Mouse (Mus musculus) embryonic facial prominence, embryonic 11.5 days (tissue): ENCODE measurements around the gene Pla2g6. TPM values are rescaled to one million over a fixed set of nuclear protein-coding genes. Genes with fewer than 3 reads are reported as not detected.

Experiments
- ATAC-seq: fragments of 200-750 bp; cut with Nextera tagmentation; replicated peaks from 2 replicates; pipeline ENCODE4 v1.8.0; 2017; ENCODE audit warnings: low read depth; ENCODE audit not compliant: insufficient number of reproducible peaks, low FRiP score, low TSS enrichment
- DNase-seq: peaks from one replicate; pipeline ENCODE4 v3.0.0-alpha.2; 2015; ENCODE audit warnings: low spot score
- H3K27ac ChIP-seq: fragments of 300-500 bp; sonication (generic); replicated peaks from 2 replicates; pipeline ENCODE4 v1.5.1; 2014; ENCODE audit warnings: mild to moderate bottlenecking, low read depth, low read length, control low read depth
- H3K27me3 ChIP-seq: fragments of 300-500 bp; sonication (generic); 2 replicates; pipeline ENCODE4 v1.6.1; 2014; ENCODE audit warnings: mild to moderate bottlenecking, low read length, moderate library complexity, mixed read lengths; ENCODE audit not compliant: control insufficient read depth, insufficient read depth
- H3K36me3 ChIP-seq: fragments of 300-500 bp; sonication (generic); replicated peaks from 2 replicates; pipeline ENCODE4 v1.6.1; 2014; ENCODE audit warnings: low read depth, mild to moderate bottlenecking, low read length, moderate library complexity, mixed read lengths; ENCODE audit not compliant: control insufficient read depth, insufficient read depth
- H3K4me1 ChIP-seq: fragments of 300-500 bp; sonication (generic); 2 replicates; pipeline ENCODE4 v1.6.1; 2014; ENCODE audit warnings: low read length, mixed read lengths; ENCODE audit not compliant: control insufficient read depth, insufficient read depth
- H3K4me2 ChIP-seq: fragments of 300-500 bp; sonication (generic); 2 replicates; pipeline ENCODE4 v1.6.1; 2014; ENCODE audit warnings: low read depth, mild to moderate bottlenecking, control low read depth, low read length, moderate library complexity
- H3K4me3 ChIP-seq: fragments of 300-500 bp; sonication (generic); 2 replicates; pipeline ENCODE4 v1.5.1; 2014; ENCODE audit warnings: low read depth, low read length, control low read depth
- H3K9ac ChIP-seq: fragments of 300-500 bp; sonication (generic); replicated peaks from 2 replicates; pipeline ENCODE4 v1.6.1; 2014; ENCODE audit warnings: mild to moderate bottlenecking, control low read depth, low read length
- H3K9me3 ChIP-seq: fragments of 300-500 bp; sonication (generic); replicated peaks from 2 replicates; pipeline ENCODE4 v1.6.1; 2016; ENCODE audit warnings: mild to moderate bottlenecking, low read length, inconsistent platforms, mixed read lengths; ENCODE audit not compliant: control insufficient read depth
- WGBS: fragments of 180-500 bp; shearing (Covaris S2); extraction: QIAGEN DNeasy Blood & Tissue Kit; methylation state at CpG from one replicate; pipeline ENCODE4 v1.1.7; 2014; 5-methylcytosine and 5-hydroxymethylcytosine counted together
- polyA plus RNA-seq: library from polyadenylated mRNA; unstranded; fragments of >200 nt; fragmentation: Nextera tagmentation; extraction: Ambion mirVana; gene quantifications from 2 replicates; pipeline ENCODE4 v1.2.1, GENCODE M21; 2014

The Pla2g6 gene
- polyA plus RNA-seq, 1 experiment from 2014 or later = 11.8 TPM

GRCm38 (mm10) chr15:79262786-79263309 is 65.3 kb downstream of the Pla2g6 start:
- no peak for ATAC-seq
- Histone ChIP-seq H3K27me3 (peaks cover 20% of the 10 kb centered on the region), H3K27ac (no peak overlapping the region), H3K4me1 (peaks cover 3% of the 10 kb centered on the region), H3K36me3 (no peaks in the 10 kb centered on the region), H3K4me3 (no peak overlapping the region), H3K4me2 (no peak overlapping the region), H3K9me3 (no peaks in the 10 kb centered on the region), H3K9ac (no peak overlapping the region)
- whole genome bisulfite sequencing = 89% methylated on average over 3 of the region's 3 CpGs
- no peak for DNase-seq

DNA sequence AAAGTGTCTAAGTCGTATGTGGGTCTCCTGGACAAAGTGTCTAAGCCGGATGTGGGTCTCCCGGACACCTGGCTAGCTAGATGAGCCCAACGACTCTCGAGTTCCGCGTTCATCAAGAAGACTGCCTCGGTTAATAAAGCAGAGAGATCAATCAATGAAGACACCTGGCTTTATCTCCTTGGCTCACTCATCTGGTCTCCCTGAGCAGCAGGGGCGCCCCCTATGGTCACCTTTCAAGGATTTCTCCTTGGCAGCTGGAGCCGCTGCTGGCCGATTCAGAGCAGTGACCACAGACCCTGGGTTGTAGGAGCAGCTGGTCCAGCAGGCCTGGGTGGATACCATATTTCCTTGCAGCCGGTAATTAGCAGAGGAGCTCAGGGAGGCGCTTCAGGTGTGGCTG is 65.8 kb downstream of the Pla2g6 start:
- H3K9me3 ChIP-seq = no peaks in the 10 kb centered on the region
- 22% methylated on average over 13 of the region's 13 CpGs for WGBS
- ATAC-seq (no peak), DNase-seq (peak; percentile 66)
- peaks cover 3% of the 10 kb centered on the region for H3K4me1 ChIP-seq
- H3K36me3 ChIP-seq = no peaks in the 10 kb centered on the region
- no peak overlapping the region for H3K27ac ChIP-seq
- H3K4me3 ChIP-seq = no peak overlapping the region; the same call in 1 of the 2 replicates
- no peak overlapping the region for H3K4me2 ChIP-seq
- no peak overlapping the region for H3K9ac ChIP-seq
- peaks cover 20% of the 10 kb centered on the region for H3K27me3 ChIP-seq

DNA sequence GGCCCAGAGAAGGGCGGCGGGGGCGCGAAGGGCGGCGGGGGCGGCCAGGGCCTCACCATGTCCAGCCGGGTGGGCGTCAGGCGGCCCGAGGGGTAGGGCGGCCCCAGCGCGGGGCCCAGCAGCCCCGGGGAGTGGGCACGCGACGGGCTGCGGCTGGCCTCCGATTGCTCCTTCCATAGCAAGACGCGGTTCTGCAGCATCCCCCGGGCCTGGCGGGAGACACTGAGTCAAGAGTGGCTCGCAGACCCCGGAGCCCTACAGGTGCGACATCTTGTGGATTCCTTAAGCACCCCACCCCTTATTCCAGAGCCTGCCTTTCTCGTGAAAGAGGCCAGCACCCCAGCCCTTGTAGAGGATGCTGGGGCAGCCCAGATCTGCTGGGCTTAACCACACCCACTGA is 66.4 kb downstream of the Pla2g6 start:
- H3K4me2 ChIP-seq = peak overlapping the region; percentile 100
- no peaks in the 10 kb centered on the region for H3K9me3 ChIP-seq
- H3K9ac ChIP-seq = peak overlapping the region; percentile 67
- WGBS = 1% methylated on average over 21 of the region's 28 CpGs
- H3K27ac ChIP-seq = no peak overlapping the region
- no peaks in the 10 kb centered on the region for H3K36me3 ChIP-seq
- peak overlapping the region; percentile 65 for H3K4me3 ChIP-seq
- H3K27me3 ChIP-seq = peaks cover 20% of the 10 kb centered on the region
- H3K4me1 ChIP-seq = peaks cover 3% of the 10 kb centered on the region
- peak; percentile 46 for DNase-seq
- peak; percentile 33 for ATAC-seq

- H3K4me3 ChIP-seq = peak overlapping the region; percentile 65
- peaks cover 3% of the 10 kb centered on the region for H3K4me1 ChIP-seq
- peak; percentile 20; the same call in 1 of the 2 replicates for ATAC-seq
- H3K9me3 ChIP-seq = no peaks in the 10 kb centered on the region
- H3K27ac ChIP-seq = no peak overlapping the region
- no peaks in the 10 kb centered on the region for H3K36me3 ChIP-seq
- DNase-seq = peak; percentile 66
- H3K9ac ChIP-seq = peak overlapping the region; percentile 67
- H3K27me3 ChIP-seq = peaks cover 20% of the 10 kb centered on the region
- 2% methylated on average over 52 of the region's 62 CpGs for WGBS
- peak overlapping the region; percentile 100 for H3K4me2 ChIP-seq
Observed at GRCm38 (mm10) chr15:79261095-79261725, 67.0 kb downstream of the Pla2g6 start.

DNA sequence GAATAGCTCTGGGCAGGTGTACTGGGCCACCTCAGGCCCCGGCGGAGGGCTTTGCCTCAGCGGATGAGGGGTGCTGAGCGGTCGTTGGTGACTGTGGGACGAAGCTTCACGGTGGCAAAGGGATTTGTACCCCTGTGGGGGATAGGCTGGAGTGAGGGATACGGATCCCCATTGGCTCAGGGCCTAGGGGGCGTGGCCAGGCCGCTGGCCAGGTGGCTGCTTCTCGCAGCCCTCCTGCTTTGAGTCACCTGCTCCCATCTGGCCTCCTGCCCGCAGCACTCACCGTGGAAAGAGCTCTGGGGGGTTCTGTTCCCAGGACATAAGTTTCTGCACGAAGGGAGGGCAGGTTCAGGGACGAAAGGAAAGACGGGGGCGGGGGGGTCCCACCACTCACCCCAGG is 69.7 kb downstream of the Pla2g6 start:
- H3K36me3 ChIP-seq = no peaks in the 10 kb centered on the region
- ATAC-seq (no peak), DNase-seq (no peak)
- H3K9me3 ChIP-seq = no peaks in the 10 kb centered on the region
- H3K4me1 ChIP-seq = peaks cover 3% of the 10 kb centered on the region
- WGBS = 42% methylated on average over 14 of the region's 17 CpGs
- H3K27me3 ChIP-seq = peaks cover 24% of the 10 kb centered on the region
- H3K4me3 ChIP-seq = no peak overlapping the region
- H3K4me2 ChIP-seq = no peak overlapping the region
- H3K9ac ChIP-seq = no peak overlapping the region
- no peak overlapping the region; the same call in 1 of the 2 replicates for H3K27ac ChIP-seq

GRCm38 (mm10) chr15:79254661-79255060 is 73.5 kb downstream of the Pla2g6 start, which contains the start of gene Slc16a8:
Gene Slc16a8, minus strand, starts transcription at chr15:79254761.
- Histone ChIP-seq H3K4me2 (no peak within 1 kb of the TSS), H3K27ac (no peak within 1 kb of the TSS), H3K9ac (no peak within 1 kb of the TSS), H3K36me3 (no peaks in the 10 kb centered on the region), H3K27me3 (peaks cover 22% of the 10 kb centered on the region), H3K4me1 (peaks cover 6% of the 10 kb centered on the region), H3K9me3 (no peaks in the 10 kb centered on the region), H3K4me3 (no peak within 1 kb of the TSS)
- ATAC-seq (no peak), DNase-seq (no peak)
- WGBS = 18% methylated on average over 3 of the region's 3 CpGs

GRCm38 (mm10) chr15:79252580-79252979 is 75.6 kb downstream of the Pla2g6 start:
- H3K9me3 ChIP-seq = no peaks in the 10 kb centered on the region
- H3K36me3 ChIP-seq = no peaks in the 10 kb centered on the region; the same call in 1 of the 2 replicates
- no peak overlapping the region for H3K27ac ChIP-seq
- peak overlapping the region; percentile 63 for H3K9ac ChIP-seq
- H3K4me3 ChIP-seq = peak overlapping the region; percentile 33
- DNase-seq = peak; percentile 10
- ATAC-seq = no peak
- peaks cover 22% of the 10 kb centered on the region for H3K27me3 ChIP-seq
- H3K4me1 ChIP-seq = peaks cover 6% of the 10 kb centered on the region
- H3K4me2 ChIP-seq = peak overlapping the region; percentile 67
- WGBS = 35% methylated on average over 24 of the region's 24 CpGs

DNA sequence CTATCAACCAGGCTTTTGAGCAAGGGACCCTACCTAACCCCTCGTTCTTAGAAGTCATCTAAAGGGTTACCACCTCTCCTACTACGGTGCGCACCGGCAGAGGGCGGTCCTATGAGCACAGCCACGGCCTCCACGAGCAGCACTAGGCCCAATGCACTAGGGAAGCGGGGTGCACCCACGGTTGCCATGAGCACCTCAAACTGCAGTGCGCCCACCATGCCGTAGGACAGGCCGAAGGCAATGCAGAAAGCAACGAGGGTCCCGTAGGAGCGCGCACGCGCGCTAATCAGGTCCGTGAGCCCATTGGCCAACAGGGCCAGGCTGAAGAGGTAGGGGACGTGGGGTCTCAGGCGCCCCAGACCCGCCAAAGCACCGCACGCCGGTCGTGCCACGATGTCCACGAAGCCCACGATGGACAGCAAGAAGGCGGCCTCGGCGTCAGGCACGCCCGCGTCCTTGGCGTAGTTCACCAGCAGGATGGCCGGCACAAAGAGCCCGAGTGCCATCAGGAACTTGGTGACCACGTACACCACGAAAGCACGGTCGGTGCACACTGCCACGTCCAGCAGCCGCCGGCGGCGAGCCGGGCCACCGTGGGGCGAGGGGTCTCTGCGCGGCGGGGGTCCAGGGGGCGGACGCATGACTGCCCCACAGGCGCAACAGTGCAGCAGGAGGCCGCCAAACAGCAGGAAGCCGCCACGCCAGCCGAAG is 76.3 kb downstream of the Pla2g6 start:
- Histone ChIP-seq H3K4me1 (peaks cover 6% of the 10 kb centered on the region), H3K36me3 (no peaks in the 10 kb centered on the region; the same call in 1 of the 2 replicates), H3K4me2 (peak overlapping the region; percentile 67), H3K27ac (no peak overlapping the region), H3K9me3 (no peaks in the 10 kb centered on the region), H3K9ac (peak overlapping the region; percentile 63), H3K27me3 (peaks cover 22% of the 10 kb centered on the region), H3K4me3 (peak overlapping the region; percentile 33)
- DNase-seq = peak; percentile 52
- no peak for ATAC-seq
- 3% methylated on average over 60 of the region's 61 CpGs for WGBS
